Mouse (Mus musculus) midbrain, embryonic 15.5 days (tissue): ENCODE measurements around the gene Tecpr2. TPM values are rescaled to one million over a fixed set of nuclear protein-coding genes. Genes with fewer than 3 reads are reported as not detected.

Experiments
- ATAC-seq: fragments of 200-750 bp; cut with Nextera tagmentation; replicated peaks from 2 replicates; pipeline ENCODE4 v1.8.0; 2017; ENCODE audit warnings: moderate TSS enrichment
- H3K27ac ChIP-seq: fragments of 300-500 bp; sonication (generic); 2 replicates; pipeline ENCODE4 v1.5.1; 2015; ENCODE audit warnings: mild to moderate bottlenecking, inconsistent platforms
- H3K27me3 ChIP-seq: fragments of 300-500 bp; sonication (generic); replicated peaks from 2 replicates; pipeline ENCODE4 v1.6.1; 2015; ENCODE audit warnings: inconsistent platforms
- H3K36me3 ChIP-seq: fragments of 300-500 bp; sonication (generic); replicated peaks from 2 replicates; pipeline ENCODE4 v1.6.1; 2015; ENCODE audit warnings: inconsistent platforms
- H3K4me1 ChIP-seq: fragments of 300-500 bp; sonication (generic); 2 replicates; pipeline ENCODE4 v1.6.1; 2015; ENCODE audit warnings: inconsistent platforms
- H3K4me2 ChIP-seq: fragments of 300-500 bp; sonication (generic); 2 replicates; pipeline ENCODE4 v1.6.1; 2015; ENCODE audit warnings: inconsistent platforms, mild to moderate bottlenecking, moderate library complexity
- H3K4me3 ChIP-seq: fragments of 300-500 bp; sonication (generic); 2 replicates; pipeline ENCODE4 v1.5.1; 2015; ENCODE audit warnings: mild to moderate bottlenecking, inconsistent platforms
- H3K9ac ChIP-seq: fragments of 300-500 bp; sonication (generic); 2 replicates; pipeline ENCODE4 v1.6.1; 2015; ENCODE audit warnings: mild to moderate bottlenecking, inconsistent platforms
- H3K9me3 ChIP-seq: fragments of 300-500 bp; sonication (generic); 2 replicates; pipeline ENCODE4 v1.6.1; 2016; ENCODE audit warnings: inconsistent platforms
- WGBS: fragments of 180-500 bp; shearing (Covaris S2); methylation state at CpG from one replicate; pipeline ENCODE4 v1.1.7; 2015; ENCODE audit warnings: mixed read lengths; 5-methylcytosine and 5-hydroxymethylcytosine counted together
- polyA plus RNA-seq: library from polyadenylated mRNA; unstranded; fragments of >200 nt; fragmentation: Nextera tagmentation; extraction: Ambion mirVana; gene quantifications from 2 replicates; pipeline ENCODE4 v1.2.1, GENCODE M21; 2015

Gene Tecpr2
- polyA plus RNA-seq, 1 experiment from 2014 or later: 9.4 TPM

- no peaks in the 10 kb centered on the region for H3K27me3 ChIP-seq
- no peak for ATAC-seq
- no peaks in the 10 kb centered on the region for H3K9me3 ChIP-seq
- H3K27ac ChIP-seq: no peak overlapping the region
- H3K36me3 ChIP-seq: no peaks in the 10 kb centered on the region
- no peak overlapping the region for H3K4me2 ChIP-seq
- no peak overlapping the region for H3K4me3 ChIP-seq
- WGBS: 85% methylated on average over 9 of the region's 9 CpGs
- no peak overlapping the region for H3K9ac ChIP-seq
- H3K4me1 ChIP-seq: no peaks in the 10 kb centered on the region
Observed at GRCm38 (mm10) chr12:110985141-110985540, 96.1 kb downstream of the Tecpr2 start.

DNA sequence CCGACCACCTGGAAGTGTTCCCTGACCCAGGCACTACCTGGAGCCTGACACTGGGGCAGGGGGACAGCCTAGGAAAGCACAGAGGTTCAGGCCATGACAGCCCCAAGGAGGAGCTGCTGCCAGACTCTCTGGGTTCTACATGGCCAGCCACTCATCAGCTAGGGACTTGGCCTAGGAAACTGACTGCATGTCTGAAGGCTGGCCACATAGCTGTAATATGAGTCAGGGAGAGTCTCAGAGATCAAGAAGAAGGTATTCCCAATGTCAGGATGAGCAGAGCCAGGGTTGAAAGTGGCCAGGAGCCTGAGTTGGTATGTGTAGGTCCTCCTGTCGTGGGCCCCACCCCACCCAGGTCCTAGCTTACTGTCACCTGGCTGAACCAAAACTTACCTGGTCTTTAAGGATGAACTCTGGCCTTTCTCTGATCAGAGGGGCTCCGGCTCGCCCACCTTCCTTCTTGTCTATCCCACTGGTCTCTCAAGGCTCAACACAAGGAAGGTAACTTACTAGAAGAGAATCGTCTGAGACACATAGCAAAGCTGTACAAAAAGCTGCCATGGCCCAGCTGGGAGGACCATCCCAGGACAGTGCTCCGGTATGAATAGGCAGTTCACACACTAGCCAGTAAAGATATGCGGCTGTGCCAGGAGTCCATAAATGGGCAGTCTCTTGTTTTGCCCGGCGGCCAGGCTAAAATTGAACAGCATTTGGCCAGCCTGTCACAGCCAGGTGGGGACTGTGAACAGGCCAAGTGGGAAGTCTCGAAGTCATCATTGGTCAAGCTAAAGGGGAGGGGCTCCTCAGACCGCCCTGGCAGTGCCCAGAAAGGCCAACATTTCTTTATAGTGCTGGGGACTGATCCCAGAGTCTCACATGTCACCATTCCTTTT, 97.7 kb downstream of the Tecpr2 start:
- no peak overlapping the region for H3K4me2 ChIP-seq
- H3K27ac ChIP-seq: no peak overlapping the region
- H3K9me3 ChIP-seq: no peaks in the 10 kb centered on the region
- no peaks in the 10 kb centered on the region for H3K36me3 ChIP-seq
- H3K4me1 ChIP-seq: peaks cover 4% of the 10 kb centered on the region; the same call in 1 of the 2 replicates
- H3K27me3 ChIP-seq: no peaks in the 10 kb centered on the region
- WGBS: 83% methylated on average over 11 of the region's 11 CpGs
- no peak overlapping the region for H3K9ac ChIP-seq
- no peak overlapping the region for H3K4me3 ChIP-seq
- ATAC-seq: no peak

DNA sequence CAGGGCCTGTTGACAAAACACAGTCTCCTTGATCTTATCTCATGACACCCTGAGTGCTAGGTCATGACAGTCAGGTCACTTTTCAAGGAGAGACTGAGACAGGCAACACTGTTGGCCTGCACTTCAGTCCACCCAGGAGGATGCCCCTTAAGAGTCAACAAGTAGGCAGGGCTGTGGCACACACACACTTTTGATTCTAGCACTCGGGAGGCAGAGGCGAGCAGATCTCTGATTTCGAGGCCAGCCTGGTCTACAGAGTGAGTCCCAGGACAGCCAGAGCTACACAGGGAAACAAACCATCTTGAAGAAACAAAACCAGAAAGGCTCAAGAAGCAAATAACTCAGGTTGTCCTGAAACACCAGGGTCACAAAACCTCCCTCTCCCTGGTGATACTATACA, 100.3 kb downstream of the Tecpr2 start:
- H3K9me3 ChIP-seq: no peaks in the 10 kb centered on the region
- H3K4me1 ChIP-seq: peaks cover 8% of the 10 kb centered on the region; the same call in 1 of the 2 replicates
- no peaks in the 10 kb centered on the region for H3K27me3 ChIP-seq
- no peak overlapping the region for H3K9ac ChIP-seq
- WGBS: 90% methylated on average over 3 of the region's 3 CpGs
- H3K4me3 ChIP-seq: no peak overlapping the region
- H3K36me3 ChIP-seq: no peaks in the 10 kb centered on the region
- ATAC-seq: no peak
- H3K27ac ChIP-seq: no peak overlapping the region
- no peak overlapping the region for H3K4me2 ChIP-seq

GRCm38 (mm10) chr12:110990500-110990899, 101.4 kb downstream of the Tecpr2 start:
- H3K9me3 ChIP-seq: no peaks in the 10 kb centered on the region
- no peak overlapping the region for H3K4me2 ChIP-seq
- H3K4me3 ChIP-seq: no peak overlapping the region
- H3K9ac ChIP-seq: no peak overlapping the region
- no peaks in the 10 kb centered on the region for H3K27me3 ChIP-seq
- 94% methylated on average over 7 of the region's 7 CpGs for WGBS
- H3K27ac ChIP-seq: no peak overlapping the region
- H3K36me3 ChIP-seq: no peaks in the 10 kb centered on the region
- H3K4me1 ChIP-seq: peaks cover 8% of the 10 kb centered on the region; the same call in 1 of the 2 replicates
- no peak for ATAC-seq

DNA sequence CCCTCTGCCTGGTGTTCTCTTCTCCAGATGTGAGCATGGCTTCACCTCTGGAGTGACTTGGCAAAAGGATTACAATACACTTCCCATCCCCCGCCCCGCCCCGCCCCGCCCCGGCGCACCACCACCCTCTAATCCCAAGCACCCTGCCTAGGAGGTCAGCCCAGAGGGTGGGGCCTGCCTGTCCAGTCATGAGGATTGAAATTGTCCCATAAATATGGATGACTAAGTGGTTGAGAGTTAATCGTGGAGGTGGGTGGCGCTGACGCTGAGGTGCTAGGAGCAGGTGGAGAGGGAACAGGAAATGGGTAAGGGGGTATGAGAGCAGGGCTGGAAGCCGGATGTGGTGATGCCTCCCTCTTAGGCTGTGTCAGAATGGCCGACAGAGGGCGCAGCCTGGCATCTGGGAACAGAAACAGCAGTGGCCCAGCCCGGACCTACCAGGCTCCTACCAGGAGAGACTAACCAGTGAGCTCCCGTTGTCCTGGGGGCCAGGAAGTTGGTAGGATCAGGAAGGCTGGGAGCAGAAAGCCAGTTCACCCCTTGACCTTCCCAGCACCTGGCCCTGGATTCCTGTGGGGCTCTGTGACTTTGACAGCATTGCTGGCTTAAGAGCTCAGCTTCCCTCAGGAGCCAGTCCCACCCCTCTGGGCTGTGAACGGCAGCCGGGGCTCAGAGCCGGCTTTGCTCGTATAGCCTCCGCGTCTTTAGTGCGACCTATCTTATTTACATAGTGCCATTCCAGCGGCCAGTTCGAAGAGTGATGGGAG, 102.5 kb downstream of the Tecpr2 start:
- no peaks in the 10 kb centered on the region for H3K36me3 ChIP-seq
- ATAC-seq: peak; percentile 89
- WGBS: 2% methylated on average over 22 of the region's 23 CpGs

DNA sequence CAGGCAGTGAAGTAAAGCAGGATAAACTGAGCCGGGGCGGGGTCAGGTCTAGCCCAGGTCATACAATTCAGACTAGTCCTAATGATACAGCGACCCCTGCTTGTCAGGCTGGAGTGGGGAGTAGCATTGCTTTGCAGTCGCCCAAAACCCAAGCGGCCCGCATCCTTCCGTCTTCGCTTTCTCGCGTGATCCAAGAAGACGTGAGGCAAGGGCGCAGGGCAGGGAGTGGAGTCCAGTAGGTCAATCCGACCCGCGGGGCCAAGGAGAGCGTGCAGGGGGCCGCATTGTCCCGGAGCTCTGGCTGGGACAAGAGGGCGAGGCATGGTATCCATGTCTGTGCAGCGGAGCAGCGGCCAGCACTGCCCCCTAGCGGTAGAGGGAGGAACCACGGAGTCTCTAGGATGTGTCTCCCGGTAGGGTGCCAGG, 103.1 kb downstream of the Tecpr2 start:
- H3K27me3 ChIP-seq: no peaks in the 10 kb centered on the region
- ATAC-seq: peak; percentile 86
- 0 out of 2 replicates have a peak overlapping the region, but pooled peaks have one; percentile 47 for H3K27ac ChIP-seq
- no peaks in the 10 kb centered on the region for H3K36me3 ChIP-seq
- peak overlapping the region; percentile 49 for H3K4me3 ChIP-seq
- under 1% methylated on average over 24 of the region's 24 CpGs for WGBS
- peak overlapping the region; percentile 67 for H3K4me2 ChIP-seq
- peaks cover 8% of the 10 kb centered on the region; the same call in 1 of the 2 replicates for H3K4me1 ChIP-seq
- H3K9ac ChIP-seq: peak overlapping the region; percentile 50
- H3K9me3 ChIP-seq: no peaks in the 10 kb centered on the region

More for the DNA sequence above, 102.5 kb downstream of the Tecpr2 start:
- H3K27me3 ChIP-seq: no peaks in the 10 kb centered on the region
- H3K9me3 ChIP-seq: no peaks in the 10 kb centered on the region
- no peak overlapping the region for H3K27ac ChIP-seq
- peak overlapping the region; percentile 67 for H3K4me2 ChIP-seq
- H3K4me3 ChIP-seq: peak overlapping the region; percentile 49
- peaks cover 8% of the 10 kb centered on the region; the same call in 1 of the 2 replicates for H3K4me1 ChIP-seq
- H3K9ac ChIP-seq: peak overlapping the region; percentile 50; the same call in 1 of the 2 replicates

GRCm38 (mm10) chr12:110992771-110993170, 103.7 kb downstream of the Tecpr2 start:
- no peaks in the 10 kb centered on the region for H3K9me3 ChIP-seq
- ATAC-seq: peak; percentile 19; the same call in 1 of the 2 replicates
- no peak overlapping the region for H3K4me3 ChIP-seq
- no peaks in the 10 kb centered on the region for H3K27me3 ChIP-seq
- H3K9ac ChIP-seq: no peak overlapping the region
- 82% methylated on average over 12 of the region's 12 CpGs for WGBS
- H3K27ac ChIP-seq: no peak overlapping the region
- H3K4me1 ChIP-seq: peaks cover 8% of the 10 kb centered on the region; the same call in 1 of the 2 replicates
- peak overlapping the region; percentile 67; the same call in 1 of the 2 replicates for H3K4me2 ChIP-seq
- no peaks in the 10 kb centered on the region for H3K36me3 ChIP-seq

DNA sequence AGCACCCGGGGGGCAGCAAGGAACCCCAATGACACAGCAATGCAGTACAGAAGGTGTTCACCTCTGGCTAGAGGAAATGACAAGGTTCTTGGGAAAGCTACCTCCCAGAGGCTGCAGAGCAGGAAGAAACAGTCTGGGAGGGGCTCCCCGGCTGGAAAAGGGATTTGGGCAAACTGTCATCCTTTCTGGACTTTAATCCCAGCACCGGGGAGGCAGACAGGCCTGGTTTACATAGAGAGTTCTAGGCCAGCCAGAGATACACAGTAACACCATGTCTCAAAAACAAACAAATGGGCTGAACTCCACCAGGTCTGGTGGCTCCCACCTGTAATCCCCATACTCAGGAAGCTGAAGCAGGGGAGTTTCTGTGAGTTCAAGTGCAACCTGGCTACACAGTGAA, 104.2 kb downstream of the Tecpr2 start:
- H3K4me1 ChIP-seq: peaks cover 8% of the 10 kb centered on the region; the same call in 1 of the 2 replicates
- no peak for ATAC-seq
- no peak overlapping the region for H3K4me2 ChIP-seq
- H3K4me3 ChIP-seq: no peak overlapping the region
- H3K36me3 ChIP-seq: no peaks in the 10 kb centered on the region
- H3K9me3 ChIP-seq: no peaks in the 10 kb centered on the region
- no peaks in the 10 kb centered on the region for H3K27me3 ChIP-seq
- H3K27ac ChIP-seq: no peak overlapping the region
- no peak overlapping the region for H3K9ac ChIP-seq
- 80% methylated on average over 3 of the region's 3 CpGs for WGBS

- no peaks in the 10 kb centered on the region for H3K27me3 ChIP-seq
- ATAC-seq: no peak
- H3K4me1 ChIP-seq: peaks cover 8% of the 10 kb centered on the region; the same call in 1 of the 2 replicates
- 42% methylated on average over 12 of the region's 12 CpGs for WGBS
- no peaks in the 10 kb centered on the region for H3K36me3 ChIP-seq
- H3K4me2 ChIP-seq: no peak overlapping the region
- H3K9me3 ChIP-seq: no peaks in the 10 kb centered on the region
- no peak overlapping the region for H3K27ac ChIP-seq
- no peak overlapping the region for H3K9ac ChIP-seq
- H3K4me3 ChIP-seq: no peak overlapping the region
Observed at GRCm38 (mm10) chr12:110994666-110995065, 105.6 kb downstream of the Tecpr2 start.

DNA sequence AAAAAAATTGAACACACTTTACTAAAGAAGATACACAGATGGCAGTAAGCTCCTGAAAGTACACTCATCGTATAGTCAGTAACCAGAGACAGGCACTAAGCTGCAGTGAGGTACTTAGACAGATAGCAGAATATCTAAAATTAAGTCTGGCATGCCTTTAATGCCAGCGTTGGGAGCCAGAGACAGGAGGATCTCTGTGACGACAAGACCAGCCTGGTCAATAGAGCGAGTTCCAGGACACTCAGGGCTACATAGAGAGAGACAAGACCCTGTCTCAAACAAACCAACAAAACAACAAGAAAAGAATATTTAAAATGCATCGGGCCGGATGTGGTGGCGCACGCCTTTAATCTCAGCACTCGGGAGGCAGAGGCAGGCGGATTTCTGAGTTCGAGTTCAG, 109.0 kb downstream of the Tecpr2 start:
- Histone ChIP-seq H3K4me1 (no peaks in the 10 kb centered on the region), H3K9me3 (no peaks in the 10 kb centered on the region), H3K27me3 (no peaks in the 10 kb centered on the region), H3K27ac (no peak overlapping the region), H3K4me2 (no peak overlapping the region), H3K4me3 (no peak overlapping the region), H3K36me3 (no peaks in the 10 kb centered on the region), H3K9ac (no peak overlapping the region)
- no peak for ATAC-seq
- 96% methylated on average over 11 of the region's 11 CpGs for WGBS

- no peaks in the 10 kb centered on the region for H3K9me3 ChIP-seq
- no peaks in the 10 kb centered on the region for H3K27me3 ChIP-seq
- no peaks in the 10 kb centered on the region for H3K36me3 ChIP-seq
- no peak overlapping the region for H3K4me2 ChIP-seq
- H3K27ac ChIP-seq: no peak overlapping the region
- no peak overlapping the region for H3K4me3 ChIP-seq
- H3K9ac ChIP-seq: no peak overlapping the region
- no peaks in the 10 kb centered on the region for H3K4me1 ChIP-seq
- 90% methylated on average over 2 of the region's 2 CpGs for WGBS
- ATAC-seq: no peak
Observed at GRCm38 (mm10) chr12:110999820-111000219, 110.8 kb downstream of the Tecpr2 start.

DNA sequence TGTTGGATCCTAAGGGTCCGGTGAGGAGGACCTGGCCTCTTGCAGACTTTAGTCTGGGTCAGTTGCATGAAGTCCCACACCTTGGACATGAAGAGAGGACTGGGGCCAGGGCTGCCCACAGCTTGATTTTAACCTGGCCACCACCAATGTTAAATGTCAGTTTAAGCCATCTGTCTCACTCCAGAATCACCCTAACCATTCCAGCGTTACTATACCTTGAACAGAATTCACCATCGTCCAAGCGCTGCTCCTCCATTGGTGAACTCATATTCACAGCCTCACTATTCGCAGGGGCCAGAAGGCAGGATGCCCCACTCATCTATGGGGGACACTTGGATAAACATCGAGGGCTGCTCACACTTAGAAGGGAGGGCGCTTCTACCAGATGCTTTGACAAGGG, 111.9 kb downstream of the Tecpr2 start:
- H3K27ac ChIP-seq: no peak overlapping the region
- no peaks in the 10 kb centered on the region for H3K36me3 ChIP-seq
- ATAC-seq: no peak
- no peaks in the 10 kb centered on the region for H3K27me3 ChIP-seq
- 96% methylated on average over 7 of the region's 7 CpGs for WGBS
- no peak overlapping the region for H3K4me2 ChIP-seq
- H3K4me3 ChIP-seq: no peak overlapping the region
- H3K9ac ChIP-seq: no peak overlapping the region
- no peaks in the 10 kb centered on the region for H3K4me1 ChIP-seq
- H3K9me3 ChIP-seq: no peaks in the 10 kb centered on the region
